In genomic region chr2:74689574-74690337, GRCm38 (mm10) we compare ENCODE assay signal across 13 mouse cellular contexts. TPM values are rescaled to one million over a fixed set of nuclear protein-coding genes. Genes with fewer than 3 reads are reported as not detected.
DNase-seq lines count a peak whose midpoint lies in the region; ATAC-seq and TF ChIP-seq lines count a peak whose summit lies in the region.
"Had no signal": no experiment of that assay in that cellular context is flagged by ENCODE, and none has a peak within 500 bp of the region (broad histone marks: within the 10 kb centered on the region; RNA-seq: fewer than 3 reads in every experiment).

No protein-coding gene starts in this region.

- no peak overlapping the region for H3K9ac ChIP-seq in forebrain, embryonic 11.5 days (ENCODE audit: low read length)
- H3K9ac ChIP-seq in forebrain, embryonic 16.5 days (replicated peaks; ENCODE audit: low read depth, low read length), result no peak overlapping the region
- no peak overlapping the region for H3K9ac ChIP-seq in ES-E14 (ENCODE audit: insufficient read depth, low read depth, low read length, poor library complexity, severe bottlenecking)
- H3K9ac ChIP-seq in intestine, embryonic 16.5 days (ENCODE audit: low read depth, low read length), result no peak overlapping the region
- H3K9ac ChIP-seq in limb, embryonic 12.5 days (replicated peaks), result peak overlapping the region; percentile 96

- H3K27ac ChIP-seq in forebrain, embryonic 11.5 days (ENCODE audit: low read depth, low read length), result no peak overlapping the region
- H3K27ac ChIP-seq in forebrain, embryonic 16.5 days (ENCODE audit: low read length), result no peak overlapping the region
- H3K27ac ChIP-seq in ES-E14 (ENCODE audit: insufficient read depth, low read depth, low read length, poor library complexity, severe bottlenecking), result no peak overlapping the region
- H3K27ac ChIP-seq in intestine, embryonic 16.5 days (ENCODE audit: low read length), result no peak overlapping the region
- peak overlapping the region; percentile 92 for H3K27ac ChIP-seq in limb, embryonic 12.5 days

- under 1% methylated on average over 24 of the region's 24 CpGs for WGBS in forebrain, embryonic 11.5 days
- under 1% methylated on average over 24 of the region's 24 CpGs for WGBS in forebrain, embryonic 16.5 days
- 3% methylated on average over 24 of the region's 24 CpGs for WGBS in intestine, embryonic 16.5 days
- WGBS in limb, embryonic 12.5 days, result 1% methylated on average over 24 of the region's 24 CpGs

- ATAC-seq in forebrain, embryonic 11.5 days (replicated peaks; ENCODE audit: low FRiP score), result no peak
- no peak for ATAC-seq in forebrain, embryonic 16.5 days
- ATAC-seq in intestine, embryonic 16.5 days, result no peak
- no peak for ATAC-seq in limb, embryonic 12.5 days (ENCODE audit: insufficient number of reproducible peaks, insufficient read depth, low FRiP score, low TSS enrichment, low read depth)

- H3K4me1 ChIP-seq in forebrain, embryonic 11.5 days (replicated peaks; ENCODE audit: control insufficient read depth, insufficient read depth, low read length), result no peaks in the 10 kb centered on the region
- 0 out of 2 replicates have a peak, but pooled peaks cover 2% of the 10 kb centered on the region for H3K4me1 ChIP-seq in forebrain, embryonic 16.5 days (replicated peaks; ENCODE audit: control insufficient read depth, insufficient read depth, low read length)
- H3K4me1 ChIP-seq in ES-E14 (ENCODE audit: control insufficient read depth in 2 of 2, insufficient read depth in 2 of 2, low read length in 2 of 2, poor library complexity in 1 of 2), result peaks cover 0 to 1% of the 10 kb centered on the region in 2 experiments; a peak in 1 of 4 replicates
- no peaks in the 10 kb centered on the region for H3K4me1 ChIP-seq in intestine, embryonic 16.5 days (ENCODE audit: control insufficient read depth, insufficient read depth, low read length)
- H3K4me1 ChIP-seq in limb, embryonic 12.5 days (replicated peaks), result peaks cover 39% of the 10 kb centered on the region

- no peak overlapping the region for H3K4me2 ChIP-seq in forebrain, embryonic 11.5 days (ENCODE audit: low read depth, low read length, severe bottlenecking)
- no peak overlapping the region for H3K4me2 ChIP-seq in forebrain, embryonic 16.5 days (ENCODE audit: low read length)
- H3K4me2 ChIP-seq in intestine, embryonic 16.5 days (ENCODE audit: low read depth, low read length), result peak overlapping the region; percentile 9; the same call in 1 of the 2 replicates
- H3K4me2 ChIP-seq in limb, embryonic 12.5 days, result peak overlapping the region; percentile 92

- H3K36me3 ChIP-seq in forebrain, embryonic 11.5 days (ENCODE audit: control insufficient read depth, insufficient read depth, low read length), result no peaks in the 10 kb centered on the region
- H3K36me3 ChIP-seq in forebrain, embryonic 16.5 days (ENCODE audit: control insufficient read depth, insufficient read depth), result no peaks in the 10 kb centered on the region
- no peaks in the 10 kb centered on the region for H3K36me3 ChIP-seq in ES-E14 (ENCODE audit: control insufficient read depth, insufficient read depth, low read length, poor library complexity, severe bottlenecking)
- no peaks in the 10 kb centered on the region for H3K36me3 ChIP-seq in intestine, embryonic 16.5 days (ENCODE audit: control insufficient read depth, insufficient read depth, low read length)
- H3K36me3 ChIP-seq in limb, embryonic 12.5 days, result peaks cover 21% of the 10 kb centered on the region; the same call in 1 of the 2 replicates

- H3K4me3 ChIP-seq in forebrain, embryonic 11.5 days (ENCODE audit: low read depth, low read length), result no peak overlapping the region
- no peak overlapping the region for H3K4me3 ChIP-seq in forebrain, embryonic 16.5 days (replicated peaks; ENCODE audit: low read length)
- no peak overlapping the region for H3K4me3 ChIP-seq in ES-E14 (ENCODE audit: insufficient read depth in 1 of 2, low read depth in 1 of 2, low read length in 2 of 2, poor library complexity in 1 of 2, severe bottlenecking in 1 of 2)
- H3K4me3 ChIP-seq in intestine, embryonic 16.5 days (ENCODE audit: low read length), result peak overlapping the region; percentile 18
- peak overlapping the region; percentile 58 for H3K4me3 ChIP-seq in limb, embryonic 12.5 days (replicated peaks)

- no peaks in the 10 kb centered on the region for H3K9me3 ChIP-seq in forebrain, embryonic 11.5 days (ENCODE audit: control insufficient read depth, low read length)
- H3K9me3 ChIP-seq in forebrain, embryonic 16.5 days (ENCODE audit: control insufficient read depth, low read length), result no peaks in the 10 kb centered on the region
- H3K9me3 ChIP-seq in ES-E14 (ENCODE audit: control insufficient read depth, insufficient read depth, low read depth, low read length), result no peaks in the 10 kb centered on the region
- H3K9me3 ChIP-seq in intestine, embryonic 16.5 days (ENCODE audit: control insufficient read depth, low read length), result no peaks in the 10 kb centered on the region
- no peaks in the 10 kb centered on the region for H3K9me3 ChIP-seq in limb, embryonic 12.5 days

- in situ Hi-C loops in ES-E14 (cut with MboI; ENCODE audit: low sequenced_read_pairs in 2 of 2, unreplicated experiment in 2 of 2), result loop anchor here (5.0 to 25.0 kb wide), 3 partner anchors 48 to 898 kb away; no protein-coding TSS in a partner anchor

- H3K27me3 ChIP-seq in forebrain, embryonic 11.5 days (ENCODE audit: control insufficient read depth, insufficient read depth, low read length), result peaks cover 93% of the 10 kb centered on the region
- peaks cover 80% of the 10 kb centered on the region for H3K27me3 ChIP-seq in forebrain, embryonic 16.5 days (replicated peaks; ENCODE audit: control insufficient read depth, insufficient read depth, low read length)
- H3K27me3 ChIP-seq in intestine, embryonic 16.5 days (replicated peaks; ENCODE audit: control insufficient read depth, insufficient read depth, low read length), result peaks cover 82% of the 10 kb centered on the region
- H3K27me3 ChIP-seq in limb, embryonic 12.5 days, result peaks cover 39% of the 10 kb centered on the region; the same call in 1 of the 2 replicates

- DNase-seq in forebrain, embryonic 11.5 days (ENCODE audit: low spot score), result peak; percentile 59
- no peak for DNase-seq in ES-E14 (ENCODE audit: low read depth, low spot score)
- no peak for DNase-seq in thymus, postnatal 4 days
- DNase-seq in layer of hippocampus, adult 9-10 months (ENCODE audit: low spot score), result no peak
- DNase-seq in adrenal gland, postnatal 10 days, result no peak
- DNase-seq: cerebellum, adult 8-10 months had no signal

TF ChIP-seq in ES-E14, 5 proteins besides CTCF, POLR2A, EP300 and RAD21:
- no peak for TF ChIP-seq ZC3H11A (IDR thresholded peaks at IDR 0.05; ENCODE audit: borderline replicate concordance, low read depth, low read length)
- TF ChIP-seq ZNF384 (IDR thresholded peaks at IDR 0.05; ENCODE audit: low read depth, low read length), result peak; percentile 34; the same call in 1 of the 2 replicates

RNA-seq across cellular contexts. Expression of gene Hoxd10, which starts 2.0 kb away (rescaled TPM):
- polyA plus RNA-seq in forebrain, embryonic 11.5 days (2014; fragmentation: Nextera tagmentation; extraction: Ambion mirVana), result not detected in 2 replicates
- not detected in 2 replicates for polyA plus RNA-seq in forebrain, embryonic 16.5 days (2015; fragmentation: Nextera tagmentation; extraction: Ambion mirVana)
- total RNA-seq in ES-E14 (2012; rRNA removed), result 0.40 TPM in 1 of 2 replicates, not detected in the other
- 3.7 and 4.4 TPM in 2 replicates for polyA plus RNA-seq in intestine, embryonic 16.5 days (2015; fragmentation: Nextera tagmentation; extraction: Ambion mirVana)
- 39.5 and 42.0 TPM in 2 replicates for polyA plus RNA-seq in limb, embryonic 12.5 days (2016; fragmentation: Nextera tagmentation; extraction: Ambion mirVana)
- total RNA-seq in adrenal gland, postnatal 10 days (2021), result under 1 TPM; 0.15 to 0.27 TPM
- total RNA-seq: left cerebral cortex, postnatal 10 days had no signal
- polyA plus RNA-seq: hindbrain, embryonic 11.5 days; liver, embryonic 16.5 days; spleen, adult 2 months had no signal

RNA-seq across cellular contexts. Expression of gene Hoxd9, which starts 7.8 kb away (rescaled TPM):
- not detected in 2 replicates for polyA plus RNA-seq in forebrain, embryonic 11.5 days (2014; fragmentation: Nextera tagmentation; extraction: Ambion mirVana)
- polyA plus RNA-seq in forebrain, embryonic 16.5 days (2015; fragmentation: Nextera tagmentation; extraction: Ambion mirVana), result not detected in 2 replicates
- total RNA-seq in ES-E14 (2012; rRNA removed), result 0.37 and 0.76 TPM in 2 replicates
- polyA plus RNA-seq in intestine, embryonic 16.5 days (2015; fragmentation: Nextera tagmentation; extraction: Ambion mirVana), result 1.8 and 2.5 TPM in 2 replicates
- polyA plus RNA-seq in limb, embryonic 12.5 days (2016; fragmentation: Nextera tagmentation; extraction: Ambion mirVana), result 17.8 and 19.2 TPM in 2 replicates
- total RNA-seq in adrenal gland, postnatal 10 days (2021), result 1 to 10 TPM; 4.6 TPM
- total RNA-seq: left cerebral cortex, postnatal 10 days had no signal
- polyA plus RNA-seq: liver, embryonic 16.5 days had no signal

RNA-seq across cellular contexts. Expression of gene Hoxd11, which starts 10.4 kb away (rescaled TPM):
- not detected in 2 replicates for polyA plus RNA-seq in forebrain, embryonic 11.5 days (2014; fragmentation: Nextera tagmentation; extraction: Ambion mirVana)
- not detected in 2 replicates for polyA plus RNA-seq in forebrain, embryonic 16.5 days (2015; fragmentation: Nextera tagmentation; extraction: Ambion mirVana)
- total RNA-seq in ES-E14 (2012; rRNA removed), result 0.11 and 0.18 TPM in 2 replicates
- polyA plus RNA-seq in intestine, embryonic 16.5 days (2015; fragmentation: Nextera tagmentation; extraction: Ambion mirVana), result 0.69 and 1.1 TPM in 2 replicates
- 55.4 and 62.0 TPM in 2 replicates for polyA plus RNA-seq in limb, embryonic 12.5 days (2016; fragmentation: Nextera tagmentation; extraction: Ambion mirVana)
- total RNA-seq in adrenal gland, postnatal 10 days (2021), result not detected
- total RNA-seq: left cerebral cortex, postnatal 10 days had no signal
- polyA plus RNA-seq: hindbrain, embryonic 11.5 days; liver, embryonic 16.5 days; spleen, adult 2 months had no signal

RNA-seq across cellular contexts. Expression of gene Hoxd8, which starts 14.7 kb away (rescaled TPM):
- polyA plus RNA-seq in forebrain, embryonic 11.5 days (2014; fragmentation: Nextera tagmentation; extraction: Ambion mirVana), result not detected in 2 replicates
- polyA plus RNA-seq in forebrain, embryonic 16.5 days (2015; fragmentation: Nextera tagmentation; extraction: Ambion mirVana), result not detected in 2 replicates
- 0.63 and 1.2 TPM in 2 replicates for total RNA-seq in ES-E14 (2012; rRNA removed)
- polyA plus RNA-seq in intestine, embryonic 16.5 days (2015; fragmentation: Nextera tagmentation; extraction: Ambion mirVana), result 3.1 TPM in 2 replicates
- polyA plus RNA-seq in limb, embryonic 12.5 days (2016; fragmentation: Nextera tagmentation; extraction: Ambion mirVana), result 7.5 and 7.8 TPM in 2 replicates
- total RNA-seq in adrenal gland, postnatal 10 days (2021), result 10 to 100 TPM; 25.0 to 26.2 TPM
- total RNA-seq: left cerebral cortex, postnatal 10 days had no signal

RNA-seq across cellular contexts. Expression of gene Hoxd12, which starts 14.9 kb away (rescaled TPM):
- polyA plus RNA-seq in forebrain, embryonic 11.5 days (2014; fragmentation: Nextera tagmentation; extraction: Ambion mirVana), result not detected in 2 replicates
- polyA plus RNA-seq in forebrain, embryonic 16.5 days (2015; fragmentation: Nextera tagmentation; extraction: Ambion mirVana), result not detected in 2 replicates
- not detected in 2 replicates for total RNA-seq in ES-E14 (2012; rRNA removed)
- polyA plus RNA-seq in intestine, embryonic 16.5 days (2015; fragmentation: Nextera tagmentation; extraction: Ambion mirVana), result 0.32 and 0.60 TPM in 2 replicates
- polyA plus RNA-seq in limb, embryonic 12.5 days (2016; fragmentation: Nextera tagmentation; extraction: Ambion mirVana), result 113 and 130 TPM in 2 replicates
- total RNA-seq in adrenal gland, postnatal 10 days (2021), result not detected
- total RNA-seq: left cerebral cortex, postnatal 10 days had no signal
- polyA plus RNA-seq: hindbrain, embryonic 11.5 days; liver, embryonic 16.5 days; spleen, adult 2 months had no signal

Comparison
In these comparisons a context has a peak if more than half of its experiments do, and no peak if none do; other contexts are left out.
1. H3K4me2 ChIP-seq: peak in intestine, embryonic 16.5 days (single experiment) and limb, embryonic 12.5 days (single experiment); none in forebrain, embryonic 11.5 days (single experiment) and forebrain, embryonic 16.5 days (single experiment).
2. H3K4me3 ChIP-seq: peak in intestine, embryonic 16.5 days (single experiment) and limb, embryonic 12.5 days (single experiment); none in forebrain, embryonic 11.5 days (single experiment), forebrain, embryonic 16.5 days (single experiment) and ES-E14 (0 of 2).
3. RNA of gene Hoxd11, which starts 10.4 kb away (polyA plus RNA-seq): 55.4 to 62.0 TPM in limb, embryonic 12.5 days; 0.69 to 1.1 TPM in intestine, embryonic 16.5 days, not detected in forebrain, embryonic 11.5 days and not detected in forebrain, embryonic 16.5 days; every median in the first group is over 10 times any median in the second.